Mouse (Mus musculus) yolk sac, embryonic 10.5 days (tissue): ENCODE data around the gene Trim37.

Experiments used
- DNase-seq: peaks from one replicate; pipeline ENCODE4 v3.0.0-alpha.2; 2017; ENCODE audit warnings: low spot score

The Trim37 gene

GRCm38 (mm10) chr11:87126824-87127816, at the start of gene Trim37:
TSS of gene Trim37 (plus strand) at chr11:87127077.
- peak; percentile 93 for DNase-seq

- no peak for DNase-seq
Observed at GRCm38 (mm10) chr11:87083712-87084111, 43.2 kb upstream of the Trim37 start.

GRCm38 (mm10) chr11:87085461-87085860, 41.4 kb upstream of the Trim37 start:
- no peak for DNase-seq

GRCm38 (mm10) chr11:87086290-87086984, 40.4 kb upstream of the Trim37 start, which contains the start of gene Smg8:
TSS of gene Smg8 (minus strand) at chr11:87086774.
- DNase-seq: peak; percentile 88

- no peak for DNase-seq
Observed at GRCm38 (mm10) chr11:87087142-87087541, 39.7 kb upstream of the Trim37 start.

GRCm38 (mm10) chr11:87108409-87108754, 18.5 kb upstream of the Trim37 start, which contains the start of gene Prr11:
TSS of gene Prr11 (minus strand) at chr11:87108708.
- no peak for DNase-seq

GRCm38 (mm10) chr11:87108755-87109518, 17.9 kb upstream of the Trim37 start, which contains the start of gene Ska2:
TSS of gene Ska2 (plus strand) at chr11:87109234.
- peak; percentile 100 for DNase-seq

GRCm38 (mm10) chr11:87109519-87110171, 17.2 kb upstream of the Trim37 start:
- no peak for DNase-seq

- DNase-seq: no peak
Observed at GRCm38 (mm10) chr11:87110172-87110909, 16.5 kb upstream of the Trim37 start.

GRCm38 (mm10) chr11:87121864-87122263, 5.0 kb upstream of the Trim37 start:
- DNase-seq: no peak

- no peak for DNase-seq
Observed at GRCm38 (mm10) chr11:87125562-87125961, 1.3 kb upstream of the Trim37 start.

GRCm38 (mm10) chr11:87126281-87126823, 525 bp upstream of the Trim37 start:
- DNase-seq: no peak

- no peak for DNase-seq
Observed at GRCm38 (mm10) chr11:87136233-87136632, 9.4 kb downstream of the Trim37 start.

GRCm38 (mm10) chr11:87158012-87158411, 31.1 kb downstream of the Trim37 start:
- no peak for DNase-seq

GRCm38 (mm10) chr11:87162687-87163086, 35.8 kb downstream of the Trim37 start:
- no peak for DNase-seq

- no peak for DNase-seq
Observed at GRCm38 (mm10) chr11:87163751-87164150, 36.9 kb downstream of the Trim37 start.

- DNase-seq: no peak
Observed at GRCm38 (mm10) chr11:87173625-87174024, 46.7 kb downstream of the Trim37 start.

- no peak for DNase-seq
Observed at GRCm38 (mm10) chr11:87175031-87175430, 48.2 kb downstream of the Trim37 start.

GRCm38 (mm10) chr11:87212313-87212712, 85.4 kb downstream of the Trim37 start:
- no peak for DNase-seq

- DNase-seq: no peak
Observed at GRCm38 (mm10) chr11:87222686-87223085, 95.8 kb downstream of the Trim37 start.
